Mouse (Mus musculus) intestine, embryonic 14.5 days (tissue): Measurements from ENCODE around the gene Zer1. TPM values are rescaled to one million over a fixed set of nuclear protein-coding genes. Genes with fewer than 3 reads are reported as not detected.

ENCODE experiments used
- ATAC-seq: fragments of 200-750 bp; cut with Nextera tagmentation; replicated peaks from 2 replicates; pipeline ENCODE4 v1.8.0; 2017; ENCODE audit warnings: low read depth, moderate number of reproducible peaks, moderate TSS enrichment, moderate library complexity; ENCODE audit not compliant: low FRiP score, low TSS enrichment
- DNase-seq: peaks from one replicate; pipeline ENCODE4 v3.0.0-alpha.2; 2018; ENCODE audit warnings: low spot score
- H3K27ac ChIP-seq: fragments of 300-500 bp; sonication (generic); 2 replicates; pipeline ENCODE4 v1.5.1; 2014; ENCODE audit warnings: low read depth, mild to moderate bottlenecking, control low read depth
- H3K27me3 ChIP-seq: fragments of 300-500 bp; sonication (generic); replicated peaks from 2 replicates; pipeline ENCODE4 v1.6.1; 2014; ENCODE audit warnings: low read length, control low read depth; ENCODE audit not compliant: control insufficient read depth, insufficient read depth
- H3K36me3 ChIP-seq: fragments of 300-500 bp; sonication (generic); 2 replicates; pipeline ENCODE4 v1.6.1; 2014; ENCODE audit warnings: low read length, control low read depth; ENCODE audit not compliant: control insufficient read depth, insufficient read depth
- H3K4me1 ChIP-seq: fragments of 300-500 bp; sonication (generic); replicated peaks from 2 replicates; pipeline ENCODE4 v1.6.1; 2014; ENCODE audit warnings: low read length, control low read depth, mixed read lengths; ENCODE audit not compliant: control insufficient read depth, insufficient read depth
- H3K4me2 ChIP-seq: fragments of 300-500 bp; sonication (generic); 2 replicates; pipeline ENCODE4 v1.6.1; 2014; ENCODE audit warnings: low read length
- H3K4me3 ChIP-seq: fragments of 300-500 bp; sonication (generic); 2 replicates; pipeline ENCODE4 v1.5.1; 2014; ENCODE audit warnings: low read depth, low read length, control low read depth, mixed read lengths
- H3K9ac ChIP-seq: fragments of 300-500 bp; sonication (generic); 2 replicates; pipeline ENCODE4 v1.6.1; 2014; ENCODE audit warnings: mild to moderate bottlenecking, low read length
- H3K9me3 ChIP-seq: fragments of 300-500 bp; sonication (generic); 2 replicates; pipeline ENCODE4 v1.6.1; 2016; ENCODE audit warnings: low read length, control low read depth; ENCODE audit not compliant: control insufficient read depth
- WGBS: fragments of 180-500 bp; shearing (Covaris S2); extraction: QIAGEN DNeasy Blood & Tissue Kit; methylation state at CpG from one replicate; pipeline ENCODE4 v1.1.7; 2014; 5-methylcytosine and 5-hydroxymethylcytosine counted together
- polyA plus RNA-seq: library from polyadenylated mRNA; unstranded; fragments of >200 nt; fragmentation: Nextera tagmentation; extraction: Ambion mirVana; gene quantifications from 2 replicates; pipeline ENCODE4 v1.2.1, GENCODE M21; 2014

Gene Zer1
- polyA plus RNA-seq, 1 experiment from 2014 or later, result 9.5 TPM

DNA sequence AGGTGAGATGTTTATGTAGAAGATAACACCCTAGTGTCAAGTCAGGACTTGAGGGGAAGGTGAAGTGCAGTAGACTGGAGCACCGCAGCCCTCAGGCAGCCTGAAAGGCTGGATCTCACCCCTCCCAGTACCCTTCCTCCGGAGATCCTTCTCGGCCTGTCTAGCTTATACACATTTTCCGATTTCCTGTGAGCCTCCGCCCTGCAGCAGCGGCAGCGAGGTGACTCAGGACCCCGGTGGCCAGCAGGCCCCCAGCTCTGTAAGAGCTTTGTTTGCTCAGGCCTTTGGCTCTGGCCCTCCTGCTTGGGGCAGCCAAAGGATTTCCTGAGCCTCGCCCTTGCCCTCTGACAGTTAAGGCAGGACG lies 46.1 kb downstream of the Zer1 start:
- ATAC-seq, result no peak; the same call in 1 of the 2 replicates
- peak overlapping the region; percentile 79 for H3K27ac ChIP-seq
- no peaks in the 10 kb centered on the region for H3K9me3 ChIP-seq
- peak overlapping the region; percentile 59 for H3K4me3 ChIP-seq
- H3K9ac ChIP-seq, result no peak overlapping the region
- no peak for DNase-seq
- 17% methylated on average over 10 of the region's 10 CpGs for WGBS
- H3K36me3 ChIP-seq, result no peaks in the 10 kb centered on the region
- peak overlapping the region; percentile 97 for H3K4me2 ChIP-seq
- no peaks in the 10 kb centered on the region for H3K27me3 ChIP-seq
- H3K4me1 ChIP-seq, result peaks cover 8% of the 10 kb centered on the region

DNA sequence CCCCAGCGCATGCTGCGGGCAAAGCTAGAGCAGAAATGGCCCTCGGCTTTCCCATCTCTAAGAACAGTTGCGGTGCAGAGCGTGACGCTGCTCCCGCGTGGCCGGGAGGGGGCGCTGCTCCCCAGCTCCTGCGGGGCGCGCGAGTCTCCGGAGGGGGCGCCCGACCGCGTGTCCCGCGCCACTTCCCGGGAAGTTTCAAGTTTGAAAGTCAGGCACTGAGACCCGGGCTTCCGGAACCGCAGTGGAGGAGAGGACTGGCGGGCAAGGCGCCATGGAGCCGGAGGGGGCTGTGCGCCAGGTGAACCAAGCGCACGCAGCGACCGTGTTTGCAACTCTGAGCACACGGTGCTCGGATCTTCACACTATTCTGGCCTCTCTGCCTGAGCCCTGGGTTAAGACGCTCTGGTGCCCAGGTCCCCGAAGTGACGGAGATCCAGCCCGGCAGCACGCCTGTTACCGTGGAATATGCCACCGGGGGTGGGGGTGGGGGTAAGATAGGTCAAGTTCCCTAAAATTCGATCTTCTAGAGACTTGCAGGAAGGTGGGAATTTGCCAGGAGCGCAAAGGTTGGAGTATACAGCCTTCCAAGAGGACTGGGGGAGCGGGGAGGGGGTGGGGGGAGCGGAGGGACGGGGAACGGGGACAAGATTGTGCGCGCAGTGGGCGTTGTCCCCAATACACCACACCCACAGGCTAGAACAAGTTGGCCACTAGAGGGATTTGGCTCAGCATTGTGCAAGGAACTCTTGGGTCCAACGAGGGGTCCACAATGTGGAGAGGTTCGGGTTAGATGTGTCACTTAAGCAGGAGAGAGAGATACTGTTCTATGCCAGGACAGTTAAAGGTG lies 46.7 kb downstream of the Zer1 start, which contains the start of gene Pkn3:
Gene Pkn3 (plus strand): TSS at position 183 of the 847 bp plus-strand sequence.
- DNase-seq (peak; percentile 92), ATAC-seq (peak; percentile 79)
- H3K4me3 ChIP-seq, result peak within 1 kb of the TSS; percentile 59
- peaks cover 4% of the 10 kb centered on the region; the same call in 1 of the 2 replicates for H3K36me3 ChIP-seq
- H3K9ac ChIP-seq, result peak within 1 kb of the TSS; percentile 61
- no peaks in the 10 kb centered on the region for H3K9me3 ChIP-seq
- H3K4me1 ChIP-seq, result peaks cover 8% of the 10 kb centered on the region
- whole genome bisulfite sequencing, result under 1% methylated on average over 53 of the region's 53 CpGs
- H3K4me2 ChIP-seq, result peak within 1 kb of the TSS; percentile 97
- no peaks in the 10 kb centered on the region for H3K27me3 ChIP-seq
- peak within 1 kb of the TSS; percentile 79 for H3K27ac ChIP-seq

- DNase-seq, result no peak
- peaks cover 11% of the 10 kb centered on the region for H3K36me3 ChIP-seq
- H3K9me3 ChIP-seq, result no peaks in the 10 kb centered on the region
- H3K4me1 ChIP-seq, result peaks cover 8% of the 10 kb centered on the region
- H3K27ac ChIP-seq, result peak overlapping the region; percentile 79; the same call in 1 of the 2 replicates
- peak overlapping the region; percentile 97 for H3K4me2 ChIP-seq
- WGBS, result 70% methylated on average over 6 of the region's 6 CpGs
- peak; percentile 18; the same call in 1 of the 2 replicates for ATAC-seq
- no peak overlapping the region for H3K9ac ChIP-seq
- no peaks in the 10 kb centered on the region for H3K27me3 ChIP-seq
- peak overlapping the region; percentile 59; the same call in 1 of the 2 replicates for H3K4me3 ChIP-seq
Observed at GRCm38 (mm10) chr2:30076959-30077358, 47.4 kb downstream of the Zer1 start.

- Histone ChIP-seq H3K9me3 (no peaks in the 10 kb centered on the region), H3K27ac (no peak overlapping the region), H3K4me3 (no peak overlapping the region), H3K27me3 (no peaks in the 10 kb centered on the region), H3K4me1 (peaks cover 8% of the 10 kb centered on the region), H3K9ac (no peak overlapping the region), H3K4me2 (no peak overlapping the region), H3K36me3 (peaks cover 14% of the 10 kb centered on the region)
- DNase-seq, result no peak
- no peak for ATAC-seq
- WGBS, result 91% methylated on average over 8 of the region's 9 CpGs
Observed at GRCm38 (mm10) chr2:30076439-30076838, 47.9 kb downstream of the Zer1 start.

DNA sequence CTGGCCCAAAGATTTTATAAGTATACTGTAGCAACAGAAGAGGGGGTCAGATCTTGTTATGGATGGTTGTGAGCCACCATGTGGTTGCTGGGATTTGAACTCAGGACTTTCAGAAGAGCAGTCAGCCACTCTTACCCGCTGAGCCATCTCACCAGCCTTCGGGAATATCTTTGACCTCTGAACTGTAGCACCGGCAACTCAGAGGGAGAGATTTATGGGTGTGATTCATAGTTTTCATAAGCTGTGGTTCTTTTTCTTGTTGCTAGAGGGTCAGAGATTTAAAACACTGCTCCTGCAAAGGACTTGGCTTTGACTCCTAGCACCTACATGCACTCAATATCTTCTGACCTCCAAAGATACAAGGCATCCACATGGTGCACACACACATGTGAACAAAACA lies 48.8 kb downstream of the Zer1 start:
- H3K9me3 ChIP-seq, result no peaks in the 10 kb centered on the region
- DNase-seq (no peak), ATAC-seq (no peak)
- H3K27ac ChIP-seq, result no peak overlapping the region
- no peak overlapping the region for H3K9ac ChIP-seq
- no peaks in the 10 kb centered on the region for H3K27me3 ChIP-seq
- H3K4me1 ChIP-seq, result peaks cover 8% of the 10 kb centered on the region
- no peak overlapping the region for H3K4me3 ChIP-seq
- peaks cover 16% of the 10 kb centered on the region for H3K36me3 ChIP-seq
- no peak overlapping the region for H3K4me2 ChIP-seq
- WGBS, result 50% methylated on average over 3 of the region's 3 CpGs

DNA sequence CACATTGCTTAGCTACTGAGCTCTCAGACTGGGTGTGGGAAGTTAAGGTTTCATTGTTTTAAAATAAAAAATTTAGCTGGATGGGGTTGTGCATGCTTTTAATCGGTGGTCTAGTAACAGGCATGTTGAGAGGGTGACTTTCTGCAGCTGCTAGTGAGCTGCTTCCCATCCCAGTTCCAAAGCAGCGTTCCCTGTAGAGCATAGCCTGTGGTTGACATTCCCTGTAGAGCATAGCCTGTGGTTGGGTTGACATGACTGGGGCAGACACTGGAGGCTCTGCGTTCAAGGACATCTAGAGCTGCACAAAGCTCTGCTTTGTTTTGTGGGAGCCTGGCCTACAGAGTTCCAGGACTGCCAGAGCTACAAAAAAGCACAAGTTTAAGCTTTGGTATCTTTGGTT lies 51.1 kb downstream of the Zer1 start:
- ATAC-seq, result no peak
- no peak overlapping the region for H3K4me3 ChIP-seq
- no peaks in the 10 kb centered on the region for H3K9me3 ChIP-seq
- H3K27ac ChIP-seq, result no peak overlapping the region
- H3K27me3 ChIP-seq, result no peaks in the 10 kb centered on the region
- H3K4me1 ChIP-seq, result peaks cover 7% of the 10 kb centered on the region
- no peak overlapping the region for H3K9ac ChIP-seq
- peaks cover 39% of the 10 kb centered on the region for H3K36me3 ChIP-seq
- no peak for DNase-seq
- no peak overlapping the region for H3K4me2 ChIP-seq
- 70% methylated on average over 3 of the region's 3 CpGs for WGBS

DNA sequence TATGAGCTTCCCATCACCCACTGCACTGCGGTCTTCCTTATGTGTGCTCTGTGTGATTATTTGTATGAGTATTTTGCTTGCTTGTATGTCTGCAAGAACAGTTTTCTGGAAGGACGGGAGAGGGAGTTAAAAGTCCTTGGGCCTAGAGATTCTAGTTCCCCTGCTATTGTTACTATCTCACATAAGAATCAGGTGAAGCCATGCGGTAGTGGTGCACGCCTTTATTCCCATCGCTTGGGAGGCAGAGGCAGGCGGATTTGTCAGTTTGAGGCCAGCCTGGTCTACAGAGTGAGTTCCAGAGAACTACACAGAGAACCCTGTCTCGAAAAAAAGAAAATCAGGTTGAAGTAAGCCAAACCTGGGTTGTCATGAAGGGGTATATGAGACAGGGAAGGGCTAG lies 51.5 kb downstream of the Zer1 start:
- Histone ChIP-seq H3K9me3 (no peaks in the 10 kb centered on the region), H3K9ac (no peak overlapping the region), H3K36me3 (peaks cover 42% of the 10 kb centered on the region), H3K4me2 (no peak overlapping the region), H3K4me3 (no peak overlapping the region), H3K27ac (no peak overlapping the region), H3K27me3 (no peaks in the 10 kb centered on the region), H3K4me1 (0 out of 2 replicates have a peak, but pooled peaks cover 5% of the 10 kb centered on the region)
- DNase-seq, result no peak
- 68% methylated on average over 7 of the region's 7 CpGs for WGBS
- no peak for ATAC-seq

DNA sequence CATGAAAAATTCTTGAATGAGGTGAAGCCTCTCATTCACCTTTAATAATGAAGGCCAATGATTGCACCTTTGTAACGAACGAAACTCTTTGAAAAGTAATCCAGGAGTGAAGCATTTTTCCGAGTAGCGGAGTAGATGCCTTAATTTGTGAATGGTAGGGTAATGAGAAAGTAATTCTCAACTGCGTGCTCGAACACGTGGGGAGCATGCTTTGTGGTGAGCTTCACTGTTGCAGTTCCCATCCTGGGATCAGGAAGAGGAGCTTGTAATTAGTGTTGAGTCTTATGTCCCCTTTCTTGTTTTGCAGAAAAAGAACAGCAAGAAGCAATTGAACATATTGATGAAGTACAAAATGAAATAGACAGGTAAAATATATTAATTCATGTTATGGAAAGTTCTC lies 56.4 kb downstream of the Zer1 start:
- Histone ChIP-seq H3K4me2 (peak overlapping the region; percentile 79), H3K9me3 (no peaks in the 10 kb centered on the region), H3K27me3 (no peaks in the 10 kb centered on the region), H3K27ac (no peak overlapping the region), H3K9ac (peak overlapping the region; percentile 98), H3K4me3 (peak overlapping the region; percentile 98), H3K36me3 (peaks cover 40% of the 10 kb centered on the region), H3K4me1 (peaks cover 23% of the 10 kb centered on the region)
- whole genome bisulfite sequencing, result 28% methylated on average over 7 of the region's 7 CpGs
- ATAC-seq (no peak), DNase-seq (no peak)
